Mouse (Mus musculus): Measurements from ENCODE around the gene Gm10300. TPM values are rescaled to one million over a fixed set of nuclear protein-coding genes. Genes with fewer than 3 reads are reported as not detected.

The Gm10300 gene
- total RNA-seq, 1 experiment from 2014 or later = 0.19 TPM

- peak; percentile 78 for DNase-seq
These were observed 5.2 kb downstream of the Gm10300 start for GRCm38 (mm10) chr4:132079555-132080275.

GRCm38 (mm10) chr4:132080492-132080983 lies 6.0 kb downstream of the Gm10300 start:
- no peak for DNase-seq

GRCm38 (mm10) chr4:132085114-132085513 lies 10.6 kb downstream of the Gm10300 start:
- DNase-seq = no peak

DNA sequence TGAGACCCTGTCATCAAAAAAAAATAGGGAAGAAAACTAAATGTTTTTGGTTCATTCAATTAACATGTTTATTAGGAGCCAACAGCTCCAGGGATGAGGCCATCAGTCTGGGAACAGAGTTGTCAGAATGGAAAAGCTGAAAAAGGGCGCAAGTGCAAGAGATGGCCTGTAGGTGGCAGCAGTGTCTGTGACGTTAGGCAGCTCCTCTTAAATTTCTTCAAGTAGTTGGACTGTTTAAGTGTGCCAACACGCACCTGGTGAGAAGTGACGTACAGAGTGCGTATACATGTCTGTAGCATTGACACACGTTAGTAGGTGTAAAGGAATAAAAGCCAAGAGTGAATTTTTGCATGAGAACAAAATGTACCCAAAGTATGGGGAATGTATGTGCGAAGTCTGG lies 14.4 kb downstream of the Gm10300 start:
- peak; percentile 58 for DNase-seq

GRCm38 (mm10) chr4:132093136-132093535 lies 18.6 kb downstream of the Gm10300 start:
- DNase-seq = peak; percentile 20

DNA sequence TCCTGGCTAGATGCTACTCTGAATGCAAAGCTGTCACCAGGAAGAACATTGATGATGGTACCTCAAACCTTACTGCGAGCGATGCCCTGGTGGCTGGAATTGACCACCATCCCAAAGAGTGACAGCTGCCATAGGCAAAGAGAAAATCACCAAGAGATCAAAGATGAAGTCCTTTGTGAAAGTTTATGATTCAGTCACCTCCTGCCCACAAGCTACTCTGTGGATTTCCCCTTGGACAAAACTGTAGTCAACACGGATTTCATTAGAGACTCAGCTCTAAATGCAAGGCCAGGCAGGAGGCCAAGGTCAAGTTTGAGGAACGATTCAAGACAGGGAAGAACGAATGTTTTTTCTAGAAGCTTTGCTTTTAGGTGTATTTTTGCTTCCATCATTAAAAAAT lies 19.4 kb downstream of the Gm10300 start:
- no peak for DNase-seq

GRCm38 (mm10) chr4:132095043-132095442 lies 20.5 kb downstream of the Gm10300 start:
- no peak for DNase-seq

DNA sequence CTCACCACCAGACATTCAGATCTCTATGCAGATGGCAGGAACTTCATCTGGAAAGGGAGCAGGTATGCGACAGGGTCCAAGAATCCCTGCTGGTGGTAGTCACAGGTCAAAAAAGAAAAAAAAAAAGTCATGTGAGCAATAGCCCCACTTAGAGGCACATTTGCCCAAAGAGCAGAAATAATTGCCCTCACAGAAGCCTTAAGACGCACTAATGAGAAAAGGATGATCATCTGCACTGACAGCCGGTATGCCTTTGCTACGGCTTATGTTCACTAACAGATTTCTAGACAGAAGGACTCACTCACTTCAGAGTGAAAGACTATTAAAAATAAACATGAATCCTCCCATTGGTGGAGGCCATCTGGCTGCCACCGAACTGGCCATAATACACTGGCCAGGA lies 25.1 kb downstream of the Gm10300 start:
- DNase-seq = no peak

GRCm38 (mm10) chr4:132101152-132101551 lies 26.7 kb downstream of the Gm10300 start:
- DNase-seq = no peak

DNA sequence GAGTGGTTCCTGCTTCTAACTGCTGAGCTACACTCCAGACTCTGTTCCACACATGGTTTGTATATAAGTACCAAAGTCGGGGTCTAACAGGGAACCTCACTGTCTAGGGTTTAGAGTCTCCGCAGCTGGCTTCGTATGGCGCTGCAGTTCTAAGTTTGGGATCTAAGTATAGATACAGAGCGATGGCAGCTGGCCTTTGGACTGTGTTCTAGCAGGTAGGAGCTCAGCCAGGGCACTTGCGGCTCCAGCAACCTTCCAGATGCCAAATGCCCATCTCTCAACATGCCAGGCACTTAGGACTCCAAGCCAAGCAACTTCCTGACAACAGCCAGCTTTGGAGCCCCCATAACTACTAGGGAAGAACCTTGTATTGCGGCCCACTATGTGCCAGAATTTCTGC lies 33.7 kb downstream of the Gm10300 start:
- DNase-seq = no peak

DNA sequence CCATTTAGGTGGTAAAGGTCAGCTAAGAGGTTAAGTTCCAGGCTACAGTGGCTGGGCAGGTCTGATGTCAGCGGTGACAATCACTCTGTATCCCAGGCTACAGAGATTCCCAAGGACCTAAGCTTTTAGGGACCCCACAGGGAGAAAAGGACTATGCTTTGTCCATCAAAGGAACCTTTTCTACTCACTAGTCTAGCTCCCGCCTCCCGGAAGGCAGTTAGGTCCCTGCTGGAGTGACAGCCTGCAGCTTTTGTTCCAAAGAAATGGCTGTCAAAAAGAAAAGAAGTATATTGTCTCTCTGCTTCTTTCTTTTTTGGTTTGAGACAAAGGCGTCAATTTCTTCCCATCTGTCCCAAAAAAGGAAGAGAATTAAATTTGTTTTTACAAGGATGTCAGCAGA lies 36.7 kb downstream of the Gm10300 start:
- no peak for DNase-seq

DNA sequence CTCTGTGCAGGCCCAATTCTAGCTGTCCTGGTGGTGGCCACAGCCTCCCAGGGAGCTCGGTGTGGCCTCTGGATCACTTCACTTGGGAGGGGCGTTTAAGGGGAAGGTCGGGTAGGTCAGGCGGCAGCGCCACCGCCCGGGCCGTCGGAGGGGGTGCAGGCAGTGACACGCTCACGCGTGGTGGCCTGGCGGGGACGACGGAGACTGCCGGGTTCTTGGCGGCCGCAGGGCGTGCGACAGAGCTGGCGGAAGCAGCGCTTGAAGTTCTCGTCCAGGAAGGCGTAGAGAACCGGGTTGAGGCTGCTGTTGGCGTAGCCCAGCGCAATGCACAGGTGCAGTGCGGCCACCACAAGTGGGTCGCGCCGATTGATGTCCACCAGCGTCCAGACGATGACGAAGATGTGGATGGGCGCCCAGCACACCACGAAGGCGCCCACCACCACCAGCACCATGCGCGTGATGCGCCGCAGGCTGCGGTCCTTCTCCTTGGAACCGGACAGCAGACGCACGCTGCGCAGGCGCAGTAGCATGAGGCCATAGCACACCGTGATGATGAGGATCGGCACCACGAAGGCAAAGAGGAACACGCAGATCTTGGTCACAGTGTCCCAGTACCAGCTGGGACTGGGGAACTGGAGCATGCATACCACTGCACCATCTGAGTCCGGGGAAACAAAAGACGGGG lies 39.1 kb downstream of the Gm10300 start:
- peak; percentile 48 for DNase-seq

DNA sequence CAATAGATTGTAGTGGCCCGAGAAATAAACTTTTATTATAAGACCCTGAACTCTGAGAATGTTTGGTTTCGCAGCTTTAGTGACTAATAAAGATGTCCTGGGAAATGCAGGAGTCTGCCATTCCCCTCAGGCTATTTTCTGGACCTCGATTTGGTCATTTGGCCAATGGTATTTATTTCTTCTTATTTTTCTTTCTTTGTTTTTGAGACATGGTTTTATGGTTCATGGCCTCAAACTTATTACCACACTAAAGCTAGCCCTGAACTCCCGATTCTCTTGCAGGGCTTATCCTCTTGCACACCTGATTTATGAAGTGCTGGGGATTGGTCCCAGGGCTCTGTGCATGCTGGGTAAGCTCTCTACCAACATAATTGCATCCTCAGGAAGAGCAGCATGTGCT lies 41.8 kb downstream of the Gm10300 start:
- DNase-seq = no peak

DNA sequence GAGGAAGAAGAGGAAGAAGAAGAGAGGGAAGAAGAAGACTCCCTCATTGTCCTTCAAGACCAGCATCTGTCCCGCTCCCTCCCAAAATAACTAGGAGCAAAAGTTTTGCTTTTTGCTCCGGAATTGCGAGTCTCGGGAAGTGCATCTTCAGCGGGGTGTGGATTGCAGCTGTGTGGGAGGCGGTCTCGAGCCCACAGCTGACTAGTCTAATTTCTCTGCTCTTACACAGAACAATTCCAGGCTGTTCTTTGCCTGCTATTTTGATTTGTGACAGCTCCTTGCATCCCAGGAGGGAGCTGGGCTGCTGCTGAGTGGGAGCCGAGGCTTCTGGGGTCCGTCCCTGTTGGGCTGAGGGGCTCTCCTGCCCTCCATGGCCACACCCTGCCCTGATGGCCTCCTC lies 45.1 kb downstream of the Gm10300 start:
- DNase-seq = no peak

- DNase-seq = no peak
These were observed 47.2 kb downstream of the Gm10300 start for GRCm38 (mm10) chr4:132121674-132122073.

DNA sequence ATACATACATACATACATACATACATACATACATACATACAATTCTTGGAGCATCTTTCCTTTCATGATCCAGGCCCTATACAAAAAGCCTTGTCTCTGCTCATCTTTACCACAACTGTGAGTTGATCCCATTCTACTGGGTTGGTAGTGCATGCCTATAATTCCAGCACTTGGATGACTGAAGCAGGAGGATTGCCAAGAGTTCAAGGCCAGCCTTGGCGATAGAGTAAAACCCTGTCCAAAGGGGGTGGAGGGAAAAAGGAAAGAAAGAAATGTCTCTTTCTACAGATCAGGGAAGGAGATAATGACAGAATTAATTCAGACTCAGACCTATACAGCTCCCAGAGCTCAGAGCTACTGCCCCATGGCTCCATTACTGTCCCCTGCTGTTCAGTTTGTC lies 48.7 kb downstream of the Gm10300 start:
- DNase-seq = peak; percentile 27

Other genes starting within 250 kb of the Gm10300 start
- 32.4 and 34.6 TPM in 2 replicates for gene Ptpru, start 236.4 kb upstream of the Gm10300 start, total RNA-seq (2021)
- 130 and 140 TPM in 2 replicates for gene Mecr, start 231.2 kb upstream of the Gm10300 start, total RNA-seq (2021)
- gene Srsf4, start 201.1 kb upstream of the Gm10300 start, total RNA-seq (2021) = 69.2 and 73.4 TPM in 2 replicates
- gene Tmem200b, start 152.9 kb upstream of the Gm10300 start, total RNA-seq (2021) = 8.7 TPM in 2 replicates
- 112 and 148 TPM in 2 replicates for gene Epb41, start 624 bp downstream of the Gm10300 start, total RNA-seq (2021)
- gene Oprd1, start 69.8 kb downstream of the Gm10300 start, total RNA-seq (2021) = 1.3 and 1.4 TPM in 2 replicates
- 48.8 and 49.5 TPM in 2 replicates for gene Ythdf2, start 137.6 kb downstream of the Gm10300 start, total RNA-seq (2021)
- gene Gmeb1, start 186.9 kb downstream of the Gm10300 start, total RNA-seq (2021) = 16.2 and 17.3 TPM in 2 replicates
- 27.3 and 31.3 TPM in 2 replicates for gene Taf12, start 199.7 kb downstream of the Gm10300 start, total RNA-seq (2021)
- gene Rab42, start 228.7 kb downstream of the Gm10300 start, total RNA-seq (2021) = 0.93 and 3.5 TPM in 2 replicates